Mouse (Mus musculus) cerebellum, adult 11-12 months (tissue): ENCODE measurements at regions not wholly inside any gene's neighbourhood (a gene's known extent, or its start where the extent isn't known, plus 50 kb on each side); places are given as distances from the start of the nearest gene placed in this dataset.

Source experiments
- DNase-seq: peaks from one replicate; pipeline ENCODE4 v3.0.0; 2022

DNA sequence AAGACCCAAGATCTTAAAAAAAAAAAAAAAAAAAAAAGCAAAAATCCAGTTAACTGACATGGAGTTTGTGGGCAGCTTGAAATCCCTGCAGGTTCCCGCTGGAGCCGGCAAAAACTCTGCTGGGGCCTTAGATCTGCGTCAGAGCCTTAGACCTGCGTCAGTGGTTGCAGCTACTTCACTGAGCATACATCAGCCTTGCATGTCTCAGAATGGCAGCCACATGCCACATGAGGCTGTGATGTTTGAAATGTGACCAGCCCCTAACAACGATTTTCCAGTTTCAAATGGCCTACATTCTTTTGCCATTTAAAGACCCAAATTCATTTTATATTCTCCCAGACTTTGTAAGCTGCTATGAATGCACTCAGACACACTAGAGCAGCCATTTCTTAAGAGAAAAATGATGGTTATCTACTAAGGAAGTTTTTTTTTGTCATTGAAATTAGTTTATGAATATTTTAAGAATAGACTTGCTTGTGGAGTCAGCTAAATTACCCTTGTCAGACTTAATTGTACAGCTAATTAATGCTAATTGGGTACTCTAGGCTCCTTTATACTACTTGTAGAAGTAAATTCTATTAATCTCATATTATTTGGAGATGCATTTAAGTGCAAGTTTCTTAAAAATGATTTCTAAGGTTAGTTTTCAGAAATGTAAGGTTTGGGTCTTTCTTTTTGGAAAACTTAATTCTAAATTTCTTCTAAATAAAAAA lies 70.8 kb downstream of the Toporsl start:
- DNase-seq, result no peak

DNA sequence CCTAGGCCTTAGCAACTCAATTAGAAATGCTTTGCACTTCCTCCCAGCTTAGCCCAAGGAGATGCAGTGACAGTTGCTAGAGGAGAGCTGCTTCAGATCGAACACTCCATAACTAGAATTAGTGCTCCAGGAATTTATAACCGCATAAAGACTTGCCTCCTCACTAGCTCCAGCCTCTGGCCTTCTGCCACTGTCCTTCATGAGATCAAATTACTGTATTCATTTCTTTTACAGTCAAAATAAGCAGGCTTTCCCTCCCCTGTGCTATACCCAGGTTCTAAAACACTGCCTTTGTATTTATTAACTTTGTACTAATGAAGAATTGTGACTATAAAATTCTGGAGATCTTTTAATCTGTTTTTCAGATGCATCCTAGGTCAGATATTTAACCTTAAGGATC lies 104.8 kb upstream of the Olfr275 start:
- DNase-seq, result no peak

DNA sequence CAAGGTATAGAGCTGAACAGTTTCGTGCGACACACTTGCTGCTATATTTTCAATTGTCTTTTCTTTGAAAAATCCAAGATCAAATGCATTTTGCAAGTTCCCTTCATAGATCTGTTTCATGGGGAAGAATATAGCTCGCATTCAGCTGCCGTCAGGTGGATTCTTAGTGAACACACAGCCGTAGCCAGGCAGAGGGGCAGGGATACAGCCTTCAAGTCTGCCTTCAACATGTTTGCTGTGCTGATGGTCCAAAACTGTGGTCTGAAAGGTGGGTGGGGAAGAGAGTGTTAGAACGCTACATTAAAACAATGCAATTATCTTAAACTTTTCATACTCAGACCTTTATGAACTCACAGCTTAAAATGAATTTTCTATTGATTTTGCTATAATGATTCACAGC lies 88.2 kb upstream of the Olfr275 start:
- no peak for DNase-seq

- peak; percentile 11 for DNase-seq
Measured at GRCm38 (mm10) chr4:52726625-52727297, 87.6 kb upstream of the Olfr275 start.

- no peak for DNase-seq
Measured at GRCm38 (mm10) chr4:52733141-52733540, 81.3 kb upstream of the Olfr275 start.

GRCm38 (mm10) chr4:52739543-52740474 lies 74.6 kb upstream of the Olfr275 start:
- no peak for DNase-seq

- no peak for DNase-seq
Measured at GRCm38 (mm10) chr4:52752838-52753509, 61.4 kb upstream of the Olfr275 start.
